Mouse (Mus musculus) liver, postnatal 0 days (tissue): Measurements from ENCODE around the gene Agpat3.

Experiments
- CTCF ChIP-seq: sonication (generic); IDR thresholded peaks from 2 replicates; pipeline ENCODE4 v1.5.1; 2016; ENCODE audit warnings: antibody characterized with exemption, low read depth
- EP300 ChIP-seq: IDR thresholded peaks from 2 replicates; pipeline ENCODE4 v1.6.1; 2016; ENCODE audit warnings: antibody characterized with exemption, low read depth, mild to moderate bottlenecking

GRCm38 (mm10) chr10:78260916-78261650, 91.2 kb downstream of the Agpat3 start:
- TF ChIP-seq EP300 = no peak
- no peak for TF ChIP-seq CTCF
